Mouse (Mus musculus) cerebellum, adult 11 months (tissue): ENCODE results near the gene Coq4.
"Not testable (repeated sequence)": the region's sequence is repeated elsewhere in the genome, so short reads cannot be mapped to it uniquely, and the experiment has no call there.

Source experiments
- DNase-seq: peaks from one replicate; pipeline ENCODE4 v3.0.0; 2022

Gene Coq4

DNA sequence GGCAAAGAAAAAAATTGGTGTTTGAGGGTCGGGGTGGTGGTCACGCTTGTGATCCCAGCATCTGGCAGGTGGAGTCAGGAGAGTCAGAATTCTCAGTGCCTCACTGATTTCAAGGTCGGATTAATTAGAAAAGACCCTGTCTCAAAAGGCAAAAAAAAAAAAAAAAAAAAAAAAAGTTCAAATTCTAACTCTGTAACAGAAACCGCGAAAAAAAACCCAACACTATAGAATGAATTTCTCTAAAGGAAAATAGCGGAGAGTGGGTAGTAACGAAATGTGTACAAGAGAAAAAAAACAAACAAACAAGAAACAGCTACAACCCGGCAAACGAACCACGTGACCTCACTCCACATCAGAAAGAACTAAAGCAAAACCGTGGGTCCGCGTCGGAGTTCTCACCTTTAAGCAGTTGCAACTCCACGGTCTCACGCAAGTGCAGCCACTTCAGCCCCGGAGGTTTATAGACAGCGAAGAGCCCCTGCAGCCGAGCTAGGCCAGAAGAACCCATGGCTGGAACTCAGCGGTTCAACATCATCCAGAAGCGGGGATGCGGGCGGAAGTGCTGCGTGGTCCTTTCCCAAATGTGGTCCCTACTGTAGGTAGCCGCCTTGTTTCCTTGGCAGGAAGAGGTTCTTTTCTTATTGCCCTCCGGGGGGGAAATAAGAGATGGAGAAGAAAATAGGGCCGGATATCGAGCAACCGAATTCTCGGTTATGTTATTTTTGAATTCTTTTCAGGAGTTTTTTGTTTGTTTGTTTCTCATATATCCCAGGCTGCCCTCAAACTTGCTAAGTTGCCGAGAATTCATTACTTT is at the start of gene Coq4:
Coq4 (plus strand) TSS at position 390 of the 814 bp plus-strand sequence.
- DNase-seq, result peak; percentile 88

DNA sequence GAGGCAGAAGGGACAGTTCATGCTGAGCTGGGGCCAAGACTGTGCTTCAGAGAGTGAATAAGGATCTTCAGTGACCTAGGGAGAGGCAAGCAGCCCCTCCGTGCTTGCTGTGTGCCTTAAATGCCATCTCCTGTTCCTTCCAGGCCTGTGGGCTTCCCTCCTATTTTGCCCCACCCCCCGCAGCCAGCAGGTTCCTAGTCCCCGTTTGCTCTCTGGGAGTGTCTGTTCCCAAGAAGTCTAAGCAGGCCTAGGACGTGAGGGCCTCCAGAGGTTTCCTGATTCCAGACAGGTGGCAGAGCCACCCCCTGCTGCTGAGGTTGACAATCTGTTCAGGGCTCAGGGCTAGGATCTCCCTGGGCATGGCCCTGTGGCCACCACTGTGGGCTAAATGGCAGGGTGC is 48.5 kb upstream of the Coq4 start:
- no peak for DNase-seq

DNA sequence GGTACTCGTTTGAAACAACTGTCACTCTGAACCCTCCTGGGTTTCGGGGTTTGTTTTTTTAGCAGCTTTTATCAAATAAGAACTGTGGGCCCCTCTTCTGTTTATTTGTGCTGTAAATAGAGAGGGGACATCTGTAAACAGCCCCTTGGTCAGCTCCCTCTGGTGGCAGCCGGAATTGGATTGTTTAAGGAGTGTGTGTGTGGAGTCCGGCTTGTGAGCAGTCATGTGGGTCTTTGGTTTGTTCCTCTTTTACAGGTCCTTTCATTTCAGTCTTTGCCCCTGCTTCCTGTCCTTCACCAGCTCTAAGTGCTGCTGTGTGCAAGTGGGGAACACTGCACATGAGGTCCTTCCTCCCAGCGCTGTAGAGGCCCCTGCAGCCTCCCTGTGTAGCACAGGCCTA is 47.9 kb upstream of the Coq4 start:
- no peak for DNase-seq

DNA sequence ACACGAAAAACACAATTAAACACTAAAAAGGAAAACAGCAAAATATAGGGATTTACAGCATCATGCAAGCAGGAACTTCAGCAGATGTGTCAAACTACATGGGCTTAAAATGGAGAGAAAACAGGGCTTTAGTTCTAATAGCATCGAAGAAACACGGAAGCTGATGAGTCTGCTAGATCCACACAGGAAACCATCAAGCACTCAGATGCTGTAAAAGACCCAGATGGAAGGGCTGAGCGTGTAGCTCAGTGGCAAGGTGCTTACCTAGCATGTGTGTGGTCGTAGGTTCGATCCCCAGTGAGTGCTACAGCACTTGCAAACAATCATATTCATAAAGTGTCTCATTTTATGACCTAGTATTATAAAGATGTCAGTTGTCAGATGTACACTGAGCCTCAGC is 46.1 kb upstream of the Coq4 start:
- DNase-seq, result no peak

DNA sequence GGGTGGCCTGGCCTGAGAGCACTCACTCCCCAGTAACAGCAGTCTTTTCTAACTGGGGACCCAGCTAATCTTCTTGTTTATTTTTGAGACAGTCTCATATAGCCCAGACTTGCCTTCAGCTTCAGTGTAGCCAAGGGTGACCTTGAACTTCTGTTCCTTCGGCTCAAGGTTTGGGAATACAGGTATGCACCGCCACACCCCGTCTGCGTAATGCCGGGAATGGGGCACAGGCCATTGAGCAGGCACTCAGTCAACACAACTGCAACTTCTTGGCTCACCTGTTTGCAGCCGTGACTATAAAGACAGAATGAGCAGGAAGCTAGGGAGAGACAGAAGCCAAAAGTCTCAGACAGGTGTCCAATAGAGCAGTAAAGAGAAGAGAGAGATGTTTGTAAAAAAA is 43.0 kb upstream of the Coq4 start:
- no peak for DNase-seq

DNA sequence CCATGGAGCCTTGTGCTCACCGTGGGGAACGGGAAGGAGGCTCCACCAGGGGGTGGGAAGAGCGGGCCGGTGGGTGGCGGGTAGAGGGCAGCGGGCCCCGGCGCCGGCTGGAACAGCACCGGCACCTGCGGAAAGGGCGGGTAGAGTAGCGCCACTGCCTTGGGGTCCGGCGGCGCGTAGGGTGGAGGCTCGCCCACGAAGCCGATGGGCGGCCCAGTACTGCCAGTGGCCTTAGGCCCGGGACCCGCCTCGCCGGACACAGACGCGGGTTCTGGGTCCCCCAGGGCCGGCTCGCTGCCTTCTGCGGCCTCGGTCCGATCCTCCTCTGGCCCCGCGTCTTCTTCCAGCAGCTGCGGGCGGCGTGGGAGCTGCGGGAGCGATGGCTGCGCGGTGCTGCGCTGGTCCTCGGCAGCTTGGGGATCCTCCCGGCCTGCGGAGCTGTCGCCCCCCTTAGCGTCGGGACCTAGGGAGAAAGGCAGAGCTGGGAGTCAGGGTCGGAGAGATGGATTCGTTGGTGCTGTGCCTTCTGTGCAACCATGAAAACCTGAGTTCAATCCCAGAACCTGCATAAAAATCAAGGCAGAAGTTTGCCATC is 40.0 kb upstream of the Coq4 start:
- no peak for DNase-seq

DNA sequence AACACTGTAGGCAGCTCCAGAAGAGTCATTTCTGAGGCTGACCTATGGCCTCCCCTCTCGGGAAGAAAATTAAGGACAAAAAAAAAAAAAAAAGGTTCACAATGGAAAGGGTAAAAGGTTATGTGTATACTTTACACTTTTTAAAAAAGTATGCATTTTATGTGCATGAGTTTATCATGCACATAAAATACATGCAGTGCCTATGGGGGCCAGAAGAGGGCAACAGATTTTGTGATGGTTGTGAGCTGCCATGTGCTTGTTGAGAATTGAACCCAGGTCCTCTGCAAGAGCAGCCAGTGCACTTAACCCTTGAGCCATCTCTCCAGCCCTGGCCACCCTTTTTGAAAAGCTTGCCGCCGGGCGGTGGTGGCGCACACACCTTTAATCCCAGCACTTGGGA is 39.4 kb upstream of the Coq4 start:
- DNase-seq, result no peak

DNA sequence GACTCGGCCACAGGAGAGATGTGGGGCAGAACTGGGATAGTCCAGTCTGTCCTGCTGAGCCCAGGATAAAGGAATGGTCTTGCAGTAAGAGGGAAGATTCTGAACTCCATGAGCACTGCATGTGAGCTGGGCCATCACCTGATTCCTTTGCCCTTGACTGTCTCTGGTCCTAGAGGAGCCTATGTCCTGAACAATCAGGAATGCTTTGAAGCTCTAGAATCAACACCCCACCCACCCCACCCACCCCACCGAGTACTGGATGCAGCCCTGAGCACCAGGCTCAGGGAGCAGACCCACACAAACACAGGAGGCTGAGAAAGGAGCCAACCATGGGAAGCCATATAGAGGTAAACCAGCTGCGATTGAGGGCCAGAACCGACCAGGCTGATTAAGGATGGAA is 38.8 kb upstream of the Coq4 start:
- no peak for DNase-seq

DNA sequence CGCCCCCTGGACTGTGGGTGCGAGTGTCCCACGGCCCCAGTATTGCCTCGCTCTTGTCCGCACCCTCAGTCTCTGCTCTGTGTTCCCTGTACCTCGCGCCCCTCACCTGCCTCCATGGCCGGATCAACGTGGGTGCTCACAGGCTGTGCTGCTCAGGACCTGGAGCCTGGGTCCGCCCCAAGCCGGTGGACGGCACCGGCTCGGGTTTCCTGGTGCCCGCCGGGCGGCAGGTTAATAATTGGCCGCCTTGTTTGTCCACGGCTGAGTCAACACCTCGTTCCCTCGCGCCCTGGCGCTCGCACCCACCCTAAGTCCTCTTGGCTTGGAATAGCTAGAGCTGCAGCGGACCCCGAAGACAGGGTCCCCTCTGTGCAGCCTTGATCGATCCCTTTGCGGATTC is 35.8 kb upstream of the Coq4 start, which contains the start of gene Gm13420:
Gm13420 (minus strand) TSS at position 189 of the 400 bp plus-strand sequence.
- DNase-seq, result no peak

DNA sequence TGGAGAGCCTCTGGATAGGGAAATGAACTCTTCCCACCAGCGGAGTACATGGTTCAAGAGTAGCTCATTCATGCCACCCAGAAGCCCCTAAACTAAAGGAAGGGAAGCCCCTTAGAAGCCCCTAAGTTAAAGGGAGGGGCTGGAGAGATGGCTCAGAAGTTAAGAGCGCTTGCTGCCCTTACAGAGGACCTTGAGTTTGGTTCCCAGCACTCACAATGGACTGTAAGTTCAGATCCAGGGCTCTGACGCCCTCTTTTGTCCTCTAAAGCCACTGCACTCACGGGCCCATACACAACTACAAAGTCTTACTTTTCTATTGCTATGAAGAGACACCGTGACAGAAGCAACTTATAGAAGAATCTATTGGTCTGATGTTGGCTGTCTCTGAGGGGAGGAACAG is 34.9 kb upstream of the Coq4 start:
- no peak for DNase-seq

DNA sequence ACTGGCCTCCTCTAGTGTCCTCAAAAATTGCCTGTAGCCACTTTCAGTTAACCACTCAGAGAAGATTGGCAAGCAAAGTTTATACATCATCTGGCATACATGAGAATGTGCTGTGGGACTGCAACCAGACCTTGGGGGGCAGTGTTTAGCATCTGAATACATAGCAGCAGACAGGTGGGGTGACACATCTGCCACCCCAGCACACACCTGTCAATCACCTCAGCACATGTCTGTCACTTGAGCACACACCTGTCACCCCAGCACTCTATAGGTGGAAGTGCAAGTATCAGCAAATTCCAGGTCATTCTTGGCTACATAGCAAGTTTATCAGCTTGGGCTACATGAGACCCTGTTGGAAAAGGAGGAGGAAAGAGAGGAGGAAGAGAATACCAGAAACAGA is 31.6 kb upstream of the Coq4 start:
- DNase-seq, result no peak

DNA sequence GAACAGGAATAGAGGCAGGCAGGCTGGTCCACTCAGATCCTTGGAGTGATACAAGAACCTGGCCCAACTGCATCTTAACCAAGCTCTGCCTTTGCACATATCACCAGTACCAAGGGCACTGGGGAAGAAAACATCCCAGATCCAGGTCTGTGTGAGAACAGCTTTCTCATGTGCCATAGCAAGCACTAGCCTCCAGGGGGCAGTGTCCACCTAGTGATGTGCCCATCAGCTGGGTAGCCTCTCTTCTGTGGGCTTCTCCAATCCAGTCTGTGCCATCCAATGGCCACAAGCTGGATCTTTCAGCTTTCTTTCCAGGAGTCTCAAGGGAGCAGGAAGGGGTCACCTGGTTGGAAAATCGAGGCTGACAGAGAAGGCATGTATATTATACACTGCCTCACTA is 22.5 kb upstream of the Coq4 start:
- DNase-seq, result peak; percentile 51

DNA sequence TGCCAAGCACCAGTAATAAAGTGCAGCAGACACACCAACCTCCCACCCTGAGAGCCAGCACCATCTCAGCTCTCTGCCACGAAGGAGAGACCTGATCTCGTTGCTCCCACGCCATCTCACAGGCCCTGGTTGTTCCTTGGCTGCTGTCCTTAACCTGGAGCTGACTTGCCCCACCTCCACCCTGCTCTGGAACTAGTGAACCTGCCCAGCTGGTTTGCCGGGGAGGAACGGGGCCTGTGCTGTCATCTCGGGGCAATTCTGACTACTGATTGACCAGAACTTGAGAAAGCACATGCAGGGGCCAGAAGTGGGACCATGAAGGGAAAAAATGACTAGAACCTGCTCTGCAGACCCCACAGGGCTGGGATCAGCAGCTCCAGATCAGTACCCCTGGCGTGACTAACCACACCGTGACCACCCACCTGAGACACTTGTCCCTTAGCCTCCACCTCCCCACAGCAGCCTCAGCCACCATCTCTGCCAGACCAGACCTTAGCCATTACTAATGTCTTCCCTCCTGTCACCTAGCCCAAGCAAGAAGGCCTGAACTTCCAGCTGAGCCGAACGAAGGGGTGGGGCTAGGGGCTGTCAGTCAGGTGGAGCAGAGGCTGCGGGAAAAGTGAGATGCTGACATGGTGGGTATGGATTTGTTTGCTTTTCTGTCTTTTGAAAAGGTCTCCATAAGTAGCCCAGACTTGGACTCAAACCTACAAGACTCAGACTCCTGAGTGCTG is 19.1 kb upstream of the Coq4 start:
- DNase-seq, result no peak

DNA sequence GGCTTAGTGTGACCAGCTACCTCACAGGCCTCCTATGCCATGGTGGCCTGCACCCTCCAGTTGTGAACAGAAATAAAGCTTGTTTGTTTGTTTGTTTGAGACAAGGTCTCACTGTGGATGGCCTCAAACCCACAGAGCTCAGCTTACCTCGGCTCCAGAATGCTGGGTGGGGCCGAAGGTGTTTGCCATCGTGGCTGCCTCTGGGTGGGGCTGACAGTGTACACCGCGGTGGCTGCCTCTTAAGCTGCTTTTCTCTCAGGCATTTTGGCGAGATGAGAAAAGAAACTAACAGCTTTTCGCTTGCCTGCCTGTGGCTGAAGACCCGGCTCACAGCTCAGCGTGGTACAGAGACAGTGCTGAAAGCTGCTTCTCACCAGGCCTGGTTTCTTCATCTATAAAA is 18.4 kb upstream of the Coq4 start:
- DNase-seq, result no peak

DNA sequence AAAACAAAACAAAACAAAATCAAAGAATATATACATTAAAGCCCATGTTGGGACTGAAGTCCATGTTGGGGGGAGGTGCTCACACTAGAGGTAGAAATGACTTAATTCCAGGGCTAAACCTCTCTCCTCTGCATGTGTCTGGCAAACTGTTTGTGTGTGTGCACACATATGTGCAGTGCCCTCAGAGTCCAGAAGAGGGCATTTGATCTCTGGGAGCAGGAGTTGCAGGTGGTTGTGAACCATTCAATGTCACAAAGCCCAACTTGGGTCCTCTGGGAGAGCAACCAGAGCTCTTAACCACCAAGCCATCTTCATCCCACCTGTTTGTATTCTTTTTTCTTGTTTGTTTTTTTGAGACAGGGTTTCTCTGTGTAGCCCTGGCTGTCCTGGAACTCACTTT is 17.1 kb upstream of the Coq4 start:
- no peak for DNase-seq

DNA sequence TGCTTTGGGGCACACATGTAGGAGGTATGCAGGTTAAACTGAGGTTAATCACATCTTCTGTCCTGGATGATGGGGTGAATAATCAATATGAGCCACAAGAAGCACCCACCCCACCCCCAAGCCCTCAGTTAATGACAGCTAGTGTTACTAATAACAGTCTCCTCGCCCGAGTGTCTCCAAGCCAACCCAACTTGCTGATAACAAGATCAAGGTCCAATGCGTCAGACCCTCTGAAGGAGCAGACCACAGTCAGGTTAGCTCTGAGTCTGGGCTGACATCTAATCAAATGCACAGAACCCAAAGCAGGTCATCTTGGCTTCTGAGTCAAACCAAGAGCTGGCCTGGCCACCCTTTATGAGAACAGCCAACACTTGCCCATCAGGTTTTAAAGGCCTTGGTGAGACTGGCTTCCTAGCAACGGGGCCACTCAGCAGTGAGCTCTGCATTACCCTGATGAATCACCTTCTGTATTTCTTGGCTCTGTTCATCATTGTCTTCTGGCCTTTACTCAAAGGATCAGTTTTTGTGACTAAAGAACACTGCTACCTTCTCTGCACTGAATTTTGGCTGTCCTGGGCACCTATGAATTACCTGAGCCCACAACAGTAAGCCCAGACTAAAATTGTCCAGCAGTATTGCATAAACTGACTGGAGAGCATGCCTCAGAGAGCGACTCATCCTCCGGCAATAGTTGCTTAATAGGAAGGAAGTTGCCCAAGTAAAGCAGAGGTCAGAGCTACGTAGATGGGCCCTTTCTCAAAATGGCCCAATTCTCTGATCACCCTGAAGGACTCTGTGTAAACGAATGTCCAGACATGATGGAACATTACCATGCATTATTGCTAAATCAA is 15.5 kb upstream of the Coq4 start:
- DNase-seq, result no peak

DNA sequence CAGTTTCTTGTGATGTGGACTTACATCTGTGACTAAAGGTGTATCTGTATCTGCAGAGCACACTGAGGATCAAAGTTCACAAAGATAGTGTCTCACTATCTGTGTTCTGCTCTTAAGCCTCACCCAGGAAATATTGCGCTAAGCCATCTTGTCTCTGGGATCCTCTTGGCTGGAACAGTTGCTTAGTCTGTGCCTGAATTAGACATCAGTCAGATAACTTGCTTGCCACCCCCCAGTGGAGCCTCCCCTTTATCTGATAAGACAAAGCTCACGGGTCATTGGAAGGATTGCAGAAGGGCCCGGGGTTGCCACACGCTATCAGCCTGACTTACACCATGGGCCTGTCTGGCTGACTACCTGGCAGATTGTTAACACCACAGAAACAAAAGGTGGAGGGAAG is 14.0 kb upstream of the Coq4 start:
- no peak for DNase-seq

DNA sequence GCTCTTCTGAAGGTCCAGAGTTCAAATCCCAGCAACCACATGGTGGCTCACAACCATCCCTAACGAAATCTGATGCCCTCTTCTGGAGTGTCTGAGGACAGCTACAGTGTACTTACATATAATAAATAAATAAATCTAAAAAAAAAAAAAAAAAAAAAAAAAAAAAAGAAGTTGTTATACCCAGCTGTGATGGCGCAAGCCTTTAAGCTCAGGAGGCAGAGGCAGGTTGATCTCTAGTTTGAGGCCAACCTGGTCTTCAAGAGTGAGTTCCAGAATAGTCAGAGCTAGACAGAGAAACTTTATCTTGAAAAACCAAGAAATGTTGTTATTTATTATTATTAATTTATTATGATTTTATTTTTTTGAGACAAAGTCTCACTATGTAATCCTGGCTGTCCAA is 6.0 kb upstream of the Coq4 start:
- not testable (repeated sequence) for DNase-seq

DNA sequence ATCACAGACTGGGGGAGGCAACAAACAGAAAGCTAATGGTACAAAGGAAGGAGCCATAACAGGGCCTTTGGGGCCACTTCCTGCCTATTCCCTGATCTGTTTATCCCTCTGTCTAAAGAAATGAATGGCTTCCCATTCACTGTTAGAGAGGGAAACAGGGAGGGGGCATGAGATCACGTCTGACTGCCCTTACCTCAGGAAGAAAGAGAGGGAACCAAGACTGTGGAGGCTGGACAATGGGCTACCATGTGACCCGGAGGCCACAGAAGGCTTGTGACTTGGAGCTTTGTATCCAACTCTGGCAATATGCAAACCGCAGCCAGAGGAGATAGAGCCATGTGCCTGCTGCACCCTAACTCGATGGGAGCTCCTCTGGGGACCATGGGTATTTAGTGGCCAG is 3.0 kb upstream of the Coq4 start:
- DNase-seq, result no peak

DNA sequence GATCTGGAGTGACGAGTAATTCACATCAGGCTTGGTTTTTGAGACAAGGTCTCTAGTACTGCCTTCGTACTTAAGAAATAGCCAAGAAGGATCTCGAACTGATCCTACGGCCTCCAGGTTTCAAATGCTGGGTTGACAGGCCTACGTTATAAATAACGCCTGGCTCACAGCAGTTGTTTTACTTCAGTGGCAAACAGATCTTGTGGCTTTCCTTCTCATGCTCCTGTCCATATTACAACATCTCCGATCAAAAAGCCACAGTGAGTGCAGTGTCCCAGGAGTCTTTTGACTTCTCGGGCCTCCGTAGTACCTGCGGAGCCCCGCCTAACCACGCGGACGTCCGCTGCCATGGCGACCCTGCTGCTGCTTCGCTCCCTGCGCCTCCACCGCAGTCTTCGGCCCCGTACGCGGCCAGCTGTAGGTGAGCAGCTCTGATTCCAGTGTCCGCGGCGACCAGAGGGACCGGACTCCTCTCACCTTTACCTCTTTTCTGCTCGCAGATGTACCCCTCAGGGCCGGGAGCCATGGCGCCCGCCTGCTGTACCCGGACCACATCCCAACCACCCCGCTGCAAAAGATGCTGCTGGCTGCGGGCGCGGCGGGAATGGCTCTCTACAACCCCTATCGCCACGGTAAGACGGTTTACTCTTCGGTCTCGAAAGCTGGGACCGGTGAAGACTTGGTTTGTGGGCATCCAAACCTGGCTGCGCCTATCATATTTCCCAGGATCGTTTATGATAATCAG is 816 bp downstream of the Coq4 start, which contains the start of gene Trub2:
Trub2 (minus strand) TSS at position 566 of the 745 bp plus-strand sequence.
- DNase-seq, result peak; percentile 75

DNA sequence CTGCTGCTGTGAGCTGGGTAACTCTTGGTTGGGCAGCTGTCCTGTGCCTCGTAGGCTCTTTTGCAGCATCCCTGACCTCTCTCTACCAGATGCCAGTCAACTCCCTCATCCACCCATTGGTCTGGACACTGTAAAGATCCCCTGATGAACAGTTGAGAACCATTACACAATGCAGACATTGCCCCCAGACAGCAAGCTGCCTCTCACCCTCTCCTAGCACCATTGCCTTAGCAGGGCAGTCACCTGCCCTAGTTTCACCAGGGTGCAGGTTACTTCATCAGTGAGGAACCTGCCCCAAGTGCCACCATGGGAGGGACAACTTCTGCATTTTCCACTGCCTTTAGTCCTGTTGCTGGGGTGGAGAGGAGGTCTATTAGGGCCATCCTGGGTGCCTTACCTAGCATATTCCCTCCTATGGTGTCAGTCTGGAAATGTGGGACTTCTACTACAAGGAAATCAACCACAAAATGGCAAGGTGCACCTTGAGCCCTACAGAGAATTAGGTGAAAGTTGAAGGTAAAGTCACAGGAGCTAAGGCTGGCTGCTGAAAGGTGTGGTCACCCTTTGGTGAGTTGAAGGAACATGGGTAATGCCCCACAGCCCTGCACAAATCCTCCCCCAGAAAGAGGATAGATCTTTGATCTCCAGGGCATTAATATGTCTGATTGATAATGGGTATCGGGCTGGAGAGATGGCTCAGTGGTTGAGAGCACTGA is 5.6 kb downstream of the Coq4 start:
- DNase-seq, result no peak
